In genomic region chr19:6384128-6384527, GRCm38 (mm10) we compare ENCODE assay signal across 9 mouse cellular contexts. TPM values are rescaled to one million over a fixed set of nuclear protein-coding genes. Genes with fewer than 3 reads are reported as not detected.
DNase-seq lines count a peak whose midpoint lies in the region; ATAC-seq and TF ChIP-seq lines count a peak whose summit lies in the region.
"Had no signal": no experiment of that assay in that cellular context is flagged by ENCODE, and none has a peak within 500 bp of the region (broad histone marks: within the 10 kb centered on the region; RNA-seq: fewer than 3 reads in every experiment).

Gene Pygm, plus strand, starts transcription at chr19:6384399.

- H3K4me1 ChIP-seq in heart, embryonic 14.5 days (ENCODE audit: control insufficient read depth in 2 of 2, insufficient read depth in 2 of 2, low read length in 2 of 2) = peaks cover 30 to 45% of the 10 kb centered on the region in 2 experiments
- H3K4me1 ChIP-seq in kidney, embryonic 16.5 days (ENCODE audit: insufficient read depth, low read length) = peaks cover 48% of the 10 kb centered on the region
- H3K4me1 ChIP-seq in limb, embryonic 14.5 days (ENCODE audit: control insufficient read depth, insufficient read depth, low read length) = peaks cover 6% of the 10 kb centered on the region

- TF ChIP-seq POLR2A in limb, embryonic 14.5 days (IDR thresholded peaks at IDR 0.05; ENCODE audit: borderline replicate concordance, extremely low read depth, insufficient read depth, insufficient read length) = no peak

- H3K36me3 ChIP-seq in heart, embryonic 14.5 days (ENCODE audit: control insufficient read depth, insufficient read depth, low read length) = peaks cover 37% of the 10 kb centered on the region
- H3K36me3 ChIP-seq in kidney, embryonic 16.5 days (ENCODE audit: insufficient read depth, low read length) = no peaks in the 10 kb centered on the region
- H3K36me3 ChIP-seq in limb, embryonic 14.5 days (ENCODE audit: control insufficient read depth, insufficient read depth, low read length) = peaks cover 2% of the 10 kb centered on the region; the same call in 1 of the 2 replicates

- peak; percentile 51 for DNase-seq in layer of hippocampus, adult 11-12 months (ENCODE audit: low spot score)
- no peak for DNase-seq in layer of hippocampus, adult 9-10 months (ENCODE audit: low spot score)
- DNase-seq in embryo, embryonic 9.5 days (ENCODE audit: extremely low spot score) = peak; percentile 36
- DNase-seq in limb, embryonic 14.5 days (ENCODE audit: low spot score) = peak; percentile 50
- peak; percentile 59 for DNase-seq in ovary, postnatal 10 days (ENCODE audit: low spot score)
- DNase-seq in MN1 (ENCODE audit: low spot score) = no peak

- ATAC-seq in heart, embryonic 14.5 days (ENCODE audit: insufficient number of reproducible peaks, insufficient read depth, low FRiP score, low read depth) = peak; percentile 70
- ATAC-seq in kidney, embryonic 16.5 days (ENCODE audit: low FRiP score, low TSS enrichment) = peak; percentile 62
- ATAC-seq in limb, embryonic 14.5 days (ENCODE audit: low FRiP score, low read depth) = peak; percentile 48

- H3K27me3 ChIP-seq in heart, embryonic 14.5 days (ENCODE audit: control insufficient read depth, insufficient read depth, low read length) = no peaks in the 10 kb centered on the region
- no peaks in the 10 kb centered on the region for H3K27me3 ChIP-seq in kidney, embryonic 16.5 days (ENCODE audit: insufficient read depth, low read length)
- no peaks in the 10 kb centered on the region for H3K27me3 ChIP-seq in limb, embryonic 14.5 days (ENCODE audit: control insufficient read depth, insufficient read depth, low read length)
- H3K27me3 ChIP-seq: embryonic facial prominence, embryonic 12.5 days had no signal

- 2% methylated on average over 7 of the region's 7 CpGs for WGBS in heart, embryonic 14.5 days
- WGBS in kidney, embryonic 16.5 days = 12% methylated on average over 7 of the region's 7 CpGs
- WGBS in limb, embryonic 14.5 days = 17% methylated on average over 7 of the region's 7 CpGs

- H3K4me2 ChIP-seq in heart, embryonic 14.5 days (ENCODE audit: low read length) = peak within 1 kb of the TSS; percentile 83
- peak within 1 kb of the TSS; percentile 45 for H3K4me2 ChIP-seq in kidney, embryonic 16.5 days (replicated peaks; ENCODE audit: low read depth, low read length)
- no peak within 1 kb of the TSS for H3K4me2 ChIP-seq in limb, embryonic 14.5 days (replicated peaks; ENCODE audit: low read depth, low read length, severe bottlenecking)
- H3K4me2 ChIP-seq: embryonic facial prominence, embryonic 12.5 days had no signal

- peak within 1 kb of the TSS; percentile 48 to 49 for H3K4me3 ChIP-seq in heart, embryonic 14.5 days (ENCODE audit: control insufficient read depth in 1 of 2, insufficient read depth in 1 of 2, low read depth in 1 of 2, low read length in 2 of 2)
- peak within 1 kb of the TSS; percentile 20 for H3K4me3 ChIP-seq in kidney, embryonic 16.5 days (ENCODE audit: low read length)
- no peak within 1 kb of the TSS for H3K4me3 ChIP-seq in limb, embryonic 14.5 days (replicated peaks; ENCODE audit: low read length)
- H3K4me3 ChIP-seq: embryonic facial prominence, embryonic 12.5 days had no signal

- peak within 1 kb of the TSS; percentile 89 to 94 for H3K27ac ChIP-seq in heart, embryonic 14.5 days (replicated peaks in 1 of 2; ENCODE audit: control insufficient read depth in 1 of 2, insufficient read depth in 1 of 2, low read depth in 2 of 2, low read length in 2 of 2)
- H3K27ac ChIP-seq in kidney, embryonic 16.5 days (ENCODE audit: low read length) = peak within 1 kb of the TSS; percentile 72
- peak within 1 kb of the TSS; percentile 33; the same call in 1 of the 2 replicates for H3K27ac ChIP-seq in limb, embryonic 14.5 days (replicated peaks; ENCODE audit: low read depth, low read length)
- H3K27ac ChIP-seq: embryonic facial prominence, embryonic 12.5 days had no signal

- peak within 1 kb of the TSS; percentile 80 for H3K9ac ChIP-seq in heart, embryonic 14.5 days (ENCODE audit: low read length)
- peak within 1 kb of the TSS; percentile 9 for H3K9ac ChIP-seq in kidney, embryonic 16.5 days (replicated peaks; ENCODE audit: low read length)
- peak within 1 kb of the TSS; percentile 25; the same call in 1 of the 2 replicates for H3K9ac ChIP-seq in limb, embryonic 14.5 days (ENCODE audit: low read depth, low read length, severe bottlenecking)
- H3K9ac ChIP-seq: embryonic facial prominence, embryonic 12.5 days had no signal

- H3K9me3 ChIP-seq in heart, embryonic 14.5 days (ENCODE audit: control insufficient read depth, low read length) = no peaks in the 10 kb centered on the region
- H3K9me3 ChIP-seq in kidney, embryonic 16.5 days (ENCODE audit: low read length) = no peaks in the 10 kb centered on the region
- no peaks in the 10 kb centered on the region for H3K9me3 ChIP-seq in limb, embryonic 14.5 days (ENCODE audit: control insufficient read depth, low read length)
- H3K9me3 ChIP-seq: embryonic facial prominence, embryonic 12.5 days had no signal

RNA-seq across cellular contexts. Expression of gene Pygm, which starts in this region (rescaled TPM):
- polyA plus RNA-seq in heart, embryonic 14.5 days (2014; fragmentation: Nextera tagmentation; extraction: Ambion mirVana) = 225 and 226 TPM in 2 replicates
- polyA plus RNA-seq in kidney, embryonic 16.5 days (2015; fragmentation: Nextera tagmentation; extraction: Ambion mirVana) = 36.2 and 38.3 TPM in 2 replicates
- 20.5 and 23.9 TPM in 2 replicates for polyA plus RNA-seq in limb, embryonic 14.5 days (2012; rRNA removed)
- polyA plus RNA-seq in limb, embryonic 14.5 days (2014; fragmentation: Nextera tagmentation; extraction: Ambion mirVana) = 17.3 and 22.8 TPM in 2 replicates

Comparison
In these comparisons a context has a peak if more than half of its experiments do, and no peak if none do; other contexts are left out.
1. DNase-seq: peak in layer of hippocampus, adult 11-12 months (single experiment), embryo, embryonic 9.5 days (single experiment), limb, embryonic 14.5 days (single experiment) and ovary, postnatal 10 days (single experiment); none in layer of hippocampus, adult 9-10 months (single experiment) and MN1 (single experiment).
2. H3K27ac ChIP-seq: peak in every context shown above with its lines; median percentile 92 in heart, embryonic 14.5 days; 72 in kidney, embryonic 16.5 days; 33 in limb, embryonic 14.5 days.
3. H3K9ac ChIP-seq: peak in every context shown above with its lines; median percentile 80 in heart, embryonic 14.5 days; 25 in limb, embryonic 14.5 days; 9 in kidney, embryonic 16.5 days.
4. Peak in every context shown above with its lines, with median percentiles within 50 percentile points of each other: ATAC-seq.